Mouse (Mus musculus): ENCODE measurements at regions not wholly inside any gene's neighbourhood (a gene's known extent, or its start where the extent isn't known, plus 50 kb on each side); places are given as distances from the start of the nearest gene placed in this dataset.

DNA sequence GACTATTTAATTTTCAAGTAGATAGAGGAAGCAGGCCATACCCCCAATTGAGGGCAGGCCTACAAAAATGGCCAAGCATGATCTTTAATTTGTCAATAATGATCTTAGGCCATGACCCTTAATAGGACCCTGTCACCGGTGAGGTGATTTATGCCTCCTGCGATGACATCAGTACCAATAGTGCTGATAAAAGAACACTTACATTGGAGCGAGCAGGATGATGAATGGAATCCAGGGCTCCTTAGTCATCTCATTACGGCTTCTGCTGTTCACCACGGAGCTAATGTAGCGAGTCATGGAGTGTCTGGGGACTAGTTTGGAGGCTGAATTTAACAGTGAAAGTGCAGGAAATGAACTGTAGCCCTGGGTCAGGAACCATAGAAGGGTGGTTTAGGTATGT is 308.6 kb downstream of the En1 start:
- 31% methylated on average over 6 of the region's 6 CpGs for WGBS
- Histone ChIP-seq H3K4me3 (replicated peaks; ENCODE audit: low read length) (no peak overlapping the region), H3K9ac (ENCODE audit: low read length) (no peak overlapping the region), H3K27ac (ENCODE audit: low read length) (no peak overlapping the region), H3K9me3 (replicated peaks; ENCODE audit: control insufficient read depth, low read length) (no peaks in the 10 kb centered on the region), H3K27me3 (ENCODE audit: control insufficient read depth, insufficient read depth, low read length) (no peaks in the 10 kb centered on the region), H3K36me3 (ENCODE audit: control insufficient read depth, insufficient read depth, low read length) (no peaks in the 10 kb centered on the region), H3K4me1 (ENCODE audit: control insufficient read depth, insufficient read depth, low read length) (no peaks in the 10 kb centered on the region), H3K4me2 (ENCODE audit: low read depth, low read length) (no peak overlapping the region)
- no peak for ATAC-seq (ENCODE audit: insufficient read depth, low FRiP score)

- Histone ChIP-seq H3K9me3 (replicated peaks; ENCODE audit: control insufficient read depth, low read length) (no peaks in the 10 kb centered on the region), H3K36me3 (ENCODE audit: control insufficient read depth, insufficient read depth, low read length) (no peaks in the 10 kb centered on the region), H3K27ac (ENCODE audit: low read length) (no peak overlapping the region), H3K27me3 (ENCODE audit: control insufficient read depth, insufficient read depth, low read length) (no peaks in the 10 kb centered on the region), H3K4me1 (ENCODE audit: control insufficient read depth, insufficient read depth, low read length) (no peaks in the 10 kb centered on the region), H3K4me3 (replicated peaks; ENCODE audit: low read length) (no peak overlapping the region), H3K4me2 (ENCODE audit: low read depth, low read length) (no peak overlapping the region), H3K9ac (ENCODE audit: low read length) (no peak overlapping the region)
- WGBS = 64% methylated on average over 8 of the region's 8 CpGs
- no peak for ATAC-seq (ENCODE audit: insufficient read depth, low FRiP score)
Observed at GRCm38 (mm10) chr1:120911962-120912670, 309.9 kb downstream of the En1 start.

DNA sequence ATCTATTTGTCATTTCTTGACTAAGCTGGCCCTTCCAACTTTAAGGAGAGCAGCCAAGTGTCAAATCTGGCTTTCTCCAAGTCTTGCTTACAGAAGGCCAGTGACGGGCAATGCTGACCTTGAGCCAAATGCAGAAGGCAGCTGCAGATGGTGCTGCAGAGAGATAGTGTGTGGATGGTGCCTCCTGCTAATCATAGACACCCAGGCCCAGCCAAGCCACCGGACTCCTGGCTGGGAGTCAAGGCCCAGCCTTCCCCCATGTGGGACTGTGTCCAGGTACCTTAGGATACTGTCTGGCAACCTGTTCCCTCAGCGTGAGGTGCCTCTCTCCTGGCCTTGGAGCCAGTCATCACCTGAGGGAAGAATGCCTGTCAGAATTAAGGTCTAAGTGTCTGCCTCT is 319.3 kb downstream of the En1 start:
- no peaks in the 10 kb centered on the region for H3K36me3 ChIP-seq (ENCODE audit: control insufficient read depth, insufficient read depth, low read length)
- ATAC-seq (ENCODE audit: insufficient read depth, low FRiP score) = no peak
- H3K4me3 ChIP-seq (replicated peaks; ENCODE audit: low read length) = no peak overlapping the region
- H3K9ac ChIP-seq (ENCODE audit: low read length) = no peak overlapping the region
- no peaks in the 10 kb centered on the region for H3K4me1 ChIP-seq (ENCODE audit: control insufficient read depth, insufficient read depth, low read length)
- H3K9me3 ChIP-seq (replicated peaks; ENCODE audit: control insufficient read depth, low read length) = no peaks in the 10 kb centered on the region
- 67% methylated on average over 3 of the region's 3 CpGs for WGBS
- no peak overlapping the region for H3K4me2 ChIP-seq (ENCODE audit: low read depth, low read length)
- no peaks in the 10 kb centered on the region for H3K27me3 ChIP-seq (ENCODE audit: control insufficient read depth, insufficient read depth, low read length)
- H3K27ac ChIP-seq (ENCODE audit: low read length) = no peak overlapping the region

- Histone ChIP-seq H3K4me3 (replicated peaks; ENCODE audit: low read length) (no peak overlapping the region), H3K36me3 (ENCODE audit: control insufficient read depth, insufficient read depth, low read length) (no peaks in the 10 kb centered on the region), H3K9me3 (replicated peaks; ENCODE audit: control insufficient read depth, low read length) (no peaks in the 10 kb centered on the region), H3K4me2 (ENCODE audit: low read depth, low read length) (no peak overlapping the region), H3K9ac (ENCODE audit: low read length) (no peak overlapping the region), H3K27me3 (ENCODE audit: control insufficient read depth, insufficient read depth, low read length) (no peaks in the 10 kb centered on the region), H3K27ac (ENCODE audit: low read length) (no peak overlapping the region), H3K4me1 (ENCODE audit: control insufficient read depth, insufficient read depth, low read length) (no peaks in the 10 kb centered on the region)
- 69% methylated on average over 3 of the region's 3 CpGs for WGBS
- ATAC-seq (ENCODE audit: insufficient read depth, low FRiP score) = no peak
Observed at GRCm38 (mm10) chr1:120925271-120925670, 323.1 kb downstream of the En1 start.

DNA sequence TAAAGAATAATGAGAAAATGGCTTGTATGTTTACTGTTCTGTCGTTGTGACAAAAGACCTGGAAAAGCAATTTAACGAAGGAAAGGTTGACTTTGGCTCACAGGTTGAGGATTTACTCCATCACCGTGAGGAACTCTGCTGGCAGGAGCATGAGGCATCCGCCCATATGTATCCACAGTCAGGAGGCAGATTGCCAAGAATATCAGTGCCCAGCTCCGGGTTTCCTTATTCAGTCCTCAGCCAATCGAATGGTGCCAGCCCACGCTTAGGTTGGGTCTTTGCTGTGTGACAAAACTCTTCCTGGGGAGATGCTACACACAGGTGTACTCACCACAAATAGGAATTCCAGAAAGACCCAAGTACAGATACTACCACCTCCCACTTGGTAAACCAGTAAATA is 327.9 kb downstream of the En1 start:
- H3K4me1 ChIP-seq (ENCODE audit: control insufficient read depth, insufficient read depth, low read length) = no peaks in the 10 kb centered on the region
- H3K4me3 ChIP-seq (replicated peaks; ENCODE audit: low read length) = no peak overlapping the region
- H3K4me2 ChIP-seq (ENCODE audit: low read depth, low read length) = no peak overlapping the region
- H3K36me3 ChIP-seq (ENCODE audit: control insufficient read depth, insufficient read depth, low read length) = no peaks in the 10 kb centered on the region
- H3K27ac ChIP-seq (ENCODE audit: low read length) = no peak overlapping the region
- no peak overlapping the region for H3K9ac ChIP-seq (ENCODE audit: low read length)
- WGBS = 53% methylated on average over 7 of the region's 7 CpGs
- H3K9me3 ChIP-seq (replicated peaks; ENCODE audit: control insufficient read depth, low read length) = no peaks in the 10 kb centered on the region
- ATAC-seq (ENCODE audit: insufficient read depth, low FRiP score) = no peak
- H3K27me3 ChIP-seq (ENCODE audit: control insufficient read depth, insufficient read depth, low read length) = no peaks in the 10 kb centered on the region

DNA sequence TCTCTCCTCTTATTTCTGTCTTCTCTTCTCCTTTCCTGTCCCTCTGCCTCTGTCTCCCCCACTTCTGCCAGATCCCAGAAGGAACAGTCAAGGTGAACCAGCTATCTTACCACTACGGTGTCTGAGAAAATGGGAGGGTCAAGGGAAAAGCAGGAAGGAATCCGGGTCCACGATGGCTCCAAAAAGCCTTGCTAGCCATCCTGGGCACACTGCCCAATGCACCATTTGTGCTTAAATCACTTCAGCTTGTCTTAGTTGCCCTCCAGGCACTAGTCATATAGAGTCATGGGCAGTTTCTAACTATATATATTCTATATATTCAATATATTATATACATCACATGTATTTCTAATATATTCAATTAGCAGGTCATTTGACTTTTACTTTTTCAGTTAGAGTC is 333.1 kb downstream of the En1 start:
- no peak overlapping the region for H3K9ac ChIP-seq (ENCODE audit: low read length)
- H3K4me2 ChIP-seq (ENCODE audit: low read depth, low read length) = no peak overlapping the region
- H3K27ac ChIP-seq (ENCODE audit: low read length) = no peak overlapping the region
- H3K9me3 ChIP-seq (replicated peaks; ENCODE audit: control insufficient read depth, low read length) = no peaks in the 10 kb centered on the region
- H3K4me3 ChIP-seq (replicated peaks; ENCODE audit: low read length) = no peak overlapping the region
- no peak for ATAC-seq (ENCODE audit: insufficient read depth, low FRiP score)
- H3K27me3 ChIP-seq (ENCODE audit: control insufficient read depth, insufficient read depth, low read length) = no peaks in the 10 kb centered on the region
- no peaks in the 10 kb centered on the region for H3K4me1 ChIP-seq (ENCODE audit: control insufficient read depth, insufficient read depth, low read length)
- no peaks in the 10 kb centered on the region for H3K36me3 ChIP-seq (ENCODE audit: control insufficient read depth, insufficient read depth, low read length)
- 78% methylated on average over 3 of the region's 3 CpGs for WGBS

DNA sequence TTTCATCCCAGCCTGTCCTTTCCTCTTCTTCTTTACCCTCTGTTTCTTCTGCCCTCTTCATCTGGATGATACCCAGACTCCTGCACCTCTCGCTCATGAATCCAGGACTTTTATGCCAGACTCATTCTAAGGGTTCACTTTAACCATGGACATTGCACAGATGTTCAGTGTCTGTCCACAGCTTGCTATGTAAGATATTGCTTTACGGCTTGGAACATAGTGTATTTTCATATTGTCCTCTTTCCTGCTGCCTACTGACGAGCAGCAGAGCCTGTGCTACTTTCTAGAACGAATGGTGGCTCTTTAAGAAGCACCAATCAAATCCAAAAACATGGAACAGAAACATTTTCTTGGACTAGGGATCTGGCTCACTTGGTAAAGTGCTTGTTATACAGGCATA is 341.5 kb downstream of the En1 start:
- H3K27ac ChIP-seq (ENCODE audit: low read length) = no peak overlapping the region
- H3K4me2 ChIP-seq (ENCODE audit: low read depth, low read length) = no peak overlapping the region
- WGBS = 77% methylated on average over 4 of the region's 4 CpGs
- H3K9me3 ChIP-seq (replicated peaks; ENCODE audit: control insufficient read depth, low read length) = no peaks in the 10 kb centered on the region
- no peaks in the 10 kb centered on the region for H3K36me3 ChIP-seq (ENCODE audit: control insufficient read depth, insufficient read depth, low read length)
- ATAC-seq (ENCODE audit: insufficient read depth, low FRiP score) = no peak
- H3K4me3 ChIP-seq (replicated peaks; ENCODE audit: low read length) = no peak overlapping the region
- H3K9ac ChIP-seq (ENCODE audit: low read length) = no peak overlapping the region
- H3K4me1 ChIP-seq (ENCODE audit: control insufficient read depth, insufficient read depth, low read length) = no peaks in the 10 kb centered on the region
- no peaks in the 10 kb centered on the region for H3K27me3 ChIP-seq (ENCODE audit: control insufficient read depth, insufficient read depth, low read length)

DNA sequence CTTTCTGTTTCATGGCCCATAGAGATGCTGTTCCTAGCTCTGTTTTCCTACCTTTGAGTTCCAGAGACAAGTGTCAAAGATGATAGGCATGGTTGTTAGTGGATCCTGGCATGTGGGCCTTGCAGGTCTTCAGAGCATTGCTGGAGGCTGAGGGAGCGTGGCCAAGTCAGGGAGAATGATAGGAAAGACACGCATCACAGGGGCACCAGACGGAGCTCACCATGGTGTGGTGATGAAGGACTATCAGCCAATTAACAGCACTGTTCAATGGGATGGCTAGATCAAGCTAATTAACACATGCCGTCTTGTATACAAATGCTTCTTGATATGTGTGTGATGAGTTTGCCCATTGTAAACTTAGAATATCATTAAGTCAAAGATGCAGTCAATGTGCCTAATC is 344.1 kb downstream of the En1 start:
- no peak overlapping the region for H3K4me3 ChIP-seq (replicated peaks; ENCODE audit: low read length)
- H3K36me3 ChIP-seq (ENCODE audit: control insufficient read depth, insufficient read depth, low read length) = no peaks in the 10 kb centered on the region
- WGBS = 81% methylated on average over 4 of the region's 4 CpGs
- H3K9me3 ChIP-seq (replicated peaks; ENCODE audit: control insufficient read depth, low read length) = no peaks in the 10 kb centered on the region
- no peaks in the 10 kb centered on the region for H3K27me3 ChIP-seq (ENCODE audit: control insufficient read depth, insufficient read depth, low read length)
- H3K4me1 ChIP-seq (ENCODE audit: control insufficient read depth, insufficient read depth, low read length) = no peaks in the 10 kb centered on the region
- no peak overlapping the region for H3K9ac ChIP-seq (ENCODE audit: low read length)
- H3K27ac ChIP-seq (ENCODE audit: low read length) = no peak overlapping the region
- ATAC-seq (ENCODE audit: insufficient read depth, low FRiP score) = no peak
- no peak overlapping the region for H3K4me2 ChIP-seq (ENCODE audit: low read depth, low read length)

GRCm38 (mm10) chr1:120961235-120961634 is 359.0 kb downstream of the En1 start:
- 71% methylated on average over 1 of the region's 1 CpGs for WGBS
- Histone ChIP-seq H3K27ac (ENCODE audit: low read length) (no peak overlapping the region), H3K9me3 (replicated peaks; ENCODE audit: control insufficient read depth, low read length) (no peaks in the 10 kb centered on the region), H3K4me1 (ENCODE audit: control insufficient read depth, insufficient read depth, low read length) (no peaks in the 10 kb centered on the region), H3K4me2 (ENCODE audit: low read depth, low read length) (no peak overlapping the region), H3K36me3 (ENCODE audit: control insufficient read depth, insufficient read depth, low read length) (no peaks in the 10 kb centered on the region), H3K27me3 (ENCODE audit: control insufficient read depth, insufficient read depth, low read length) (0 out of 2 replicates have a peak, but pooled peaks cover 2% of the 10 kb centered on the region), H3K9ac (ENCODE audit: low read length) (no peak overlapping the region), H3K4me3 (replicated peaks; ENCODE audit: low read length) (no peak overlapping the region)
- no peak for ATAC-seq (ENCODE audit: insufficient read depth, low FRiP score)
